Mouse (Mus musculus) heart, adult 2 months (tissue): ENCODE data around the gene Irak1.

Experiments
- CTCF ChIP-seq: fragments of 200-600 bp; IDR thresholded peaks from 2 replicates; pipeline ENCODE4 v1.8.1; 2022; ENCODE audit warnings: antibody characterized with exemption, mild to moderate bottlenecking, moderate library complexity
- EP300 ChIP-seq: fragments of 200-500 bp; IDR thresholded peaks from 2 replicates; pipeline ENCODE4 v1.6.1; 2011; ENCODE audit warnings: low read depth, low read length, control low read depth; ENCODE audit not compliant: insufficient read depth
- POLR2A ChIP-seq: fragments of 200-500 bp; IDR thresholded peaks from 2 replicates; pipeline ENCODE4 v1.6.1; 2011; ENCODE audit warnings: mild to moderate bottlenecking, low read depth, low read length, control low read depth; ENCODE audit not compliant: insufficient read depth

DNA sequence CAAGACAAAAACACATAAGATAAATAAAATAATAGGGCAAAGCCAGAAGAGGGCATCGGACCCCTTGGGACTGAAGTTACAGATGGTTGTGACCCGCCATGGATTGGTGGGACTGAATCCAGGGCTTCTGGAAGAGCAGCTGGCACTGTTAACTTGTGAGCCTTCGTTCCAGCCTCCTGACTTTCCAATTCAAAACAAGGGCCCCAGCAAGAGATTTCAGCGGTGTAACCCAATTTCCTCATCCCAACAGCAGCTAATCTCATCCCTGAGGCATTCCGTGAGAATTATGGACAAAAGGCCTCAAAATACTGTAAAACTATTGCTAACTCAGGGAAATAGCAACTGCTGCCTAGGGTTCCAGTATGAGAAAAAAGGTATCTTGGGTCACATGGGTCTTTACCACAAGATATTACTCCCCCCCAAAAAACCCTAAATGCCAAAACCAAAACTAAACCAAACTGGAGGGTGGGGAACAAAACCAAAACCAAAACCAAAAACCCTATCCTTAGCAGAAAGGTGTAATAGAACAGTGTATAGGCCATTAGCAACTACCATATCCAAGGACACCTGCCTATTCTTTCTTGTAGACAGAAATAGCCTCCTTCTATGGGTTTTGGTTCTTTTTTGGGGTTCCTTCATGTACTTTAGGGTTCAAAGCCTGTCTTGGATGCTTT lies 14.1 kb upstream of the Irak1 start:
- no peak for TF ChIP-seq POLR2A
- no peak for TF ChIP-seq CTCF
- TF ChIP-seq EP300 = no peak
